Mouse (Mus musculus): Measurements from ENCODE around the gene Slc10a1. TPM values are rescaled to one million over a fixed set of nuclear protein-coding genes. Genes with fewer than 3 reads are reported as not detected.
"Not testable (repeated sequence)": the region's sequence is repeated elsewhere in the genome, so short reads cannot be mapped to it uniquely, and the experiment has no call there.

Slc10a1 gene
- polyA plus RNA-seq, 1 experiment from 2014 or later: 0.20 TPM

DNA sequence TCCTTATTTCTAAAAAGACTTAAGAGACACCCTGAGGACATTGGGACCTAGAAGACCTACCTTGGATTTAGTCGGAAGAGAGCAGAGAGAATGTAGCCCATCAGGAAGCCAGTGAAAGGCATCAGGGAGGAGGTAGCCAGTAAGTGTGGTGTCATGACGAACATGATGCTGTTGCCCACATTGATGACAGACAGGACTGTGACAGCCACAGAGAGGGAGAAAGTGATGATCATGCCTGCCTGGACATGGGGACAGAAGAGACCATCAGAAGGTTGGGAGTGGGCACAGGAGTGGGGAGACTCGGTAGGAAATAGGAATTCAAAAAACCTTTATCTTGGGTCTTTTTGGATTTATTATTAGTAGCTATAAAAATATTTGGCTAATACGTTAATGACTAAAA, 10.5 kb downstream of the Slc10a1 start:
- no peak overlapping the region for H3K4me3 ChIP-seq (ENCODE audit: low read depth, low read length)
- no peak for DNase-seq (ENCODE audit: low spot score)

DNA sequence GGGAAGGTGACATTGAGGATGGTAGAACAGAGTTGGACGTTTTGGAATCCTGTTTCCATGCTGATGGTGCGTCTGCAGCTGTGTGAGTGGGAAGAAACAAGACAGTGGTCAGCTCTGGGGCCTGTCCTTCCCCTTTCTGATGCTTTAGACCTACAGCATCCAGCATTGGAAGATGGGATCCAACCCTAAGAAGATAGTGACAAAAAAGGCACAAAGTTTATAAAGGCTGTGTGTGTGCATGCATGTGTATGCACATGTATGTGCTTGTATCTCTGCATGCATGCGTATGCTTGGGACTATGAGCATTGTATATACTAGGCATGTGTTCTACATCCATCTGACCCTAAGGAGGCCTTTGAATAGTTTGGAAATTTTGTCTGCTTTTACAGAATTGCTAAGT, 12.5 kb downstream of the Slc10a1 start:
- no peak overlapping the region for H3K27ac ChIP-seq (replicated peaks; ENCODE audit: low read depth, low read length)
- no peak overlapping the region for H3K4me2 ChIP-seq (ENCODE audit: low read depth, low read length)
- no peak overlapping the region for H3K4me3 ChIP-seq (ENCODE audit: low read depth, low read length)
- WGBS: 96% methylated on average over 3 of the region's 3 CpGs
- no peaks in the 10 kb centered on the region for H3K9me3 ChIP-seq (replicated peaks; ENCODE audit: control insufficient read depth, low read length)
- H3K27me3 ChIP-seq (ENCODE audit: control insufficient read depth, insufficient read depth, low read length): no peaks in the 10 kb centered on the region
- H3K4me1 ChIP-seq (ENCODE audit: control insufficient read depth, insufficient read depth, low read length): no peaks in the 10 kb centered on the region
- peaks cover 8% of the 10 kb centered on the region for H3K36me3 ChIP-seq (replicated peaks; ENCODE audit: control insufficient read depth, insufficient read depth, low read depth, low read length)
- no peak for DNase-seq (ENCODE audit: low spot score)
- no peak for ATAC-seq (replicated peaks; ENCODE audit: insufficient number of reproducible peaks, low FRiP score, low TSS enrichment, low read depth)
- no peak overlapping the region for H3K9ac ChIP-seq (replicated peaks; ENCODE audit: low read length)

More for the DNA sequence above, 10.5 kb downstream of the Slc10a1 start:
- 89% methylated on average over 4 of the region's 4 CpGs for WGBS
- no peaks in the 10 kb centered on the region for H3K4me1 ChIP-seq (ENCODE audit: control insufficient read depth, insufficient read depth, low read length)
- no peaks in the 10 kb centered on the region for H3K9me3 ChIP-seq (replicated peaks; ENCODE audit: control insufficient read depth, low read length)
- ATAC-seq (replicated peaks; ENCODE audit: insufficient number of reproducible peaks, low FRiP score, low TSS enrichment, low read depth): no peak
- no peak overlapping the region for H3K9ac ChIP-seq (replicated peaks; ENCODE audit: low read length)
- no peak overlapping the region for H3K4me2 ChIP-seq (ENCODE audit: low read depth, low read length)
- H3K36me3 ChIP-seq (replicated peaks; ENCODE audit: control insufficient read depth, insufficient read depth, low read depth, low read length): peaks cover 8% of the 10 kb centered on the region
- no peak overlapping the region for H3K27ac ChIP-seq (replicated peaks; ENCODE audit: low read depth, low read length)
- no peaks in the 10 kb centered on the region for H3K27me3 ChIP-seq (ENCODE audit: control insufficient read depth, insufficient read depth, low read length)

DNA sequence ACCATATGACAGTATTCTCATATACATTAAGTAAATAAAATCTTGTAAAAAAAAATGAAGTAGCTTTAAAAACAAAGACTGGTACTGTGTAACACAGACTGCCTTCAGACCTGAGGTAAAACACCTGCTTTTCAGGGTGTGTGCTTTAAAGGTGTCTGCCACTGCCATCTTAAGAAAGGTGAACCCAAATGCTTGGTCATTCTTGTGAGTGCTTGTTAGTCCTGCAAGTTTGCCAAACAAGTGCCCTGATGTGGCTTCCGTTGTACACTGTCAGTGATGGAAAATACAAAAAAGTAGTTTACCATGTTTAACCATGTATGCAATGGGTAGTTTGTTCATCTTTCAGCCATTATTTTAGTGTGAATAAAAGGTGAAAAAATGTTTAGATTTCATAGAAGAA, 16.0 kb downstream of the Slc10a1 start:
- H3K27me3 ChIP-seq (ENCODE audit: control insufficient read depth, insufficient read depth, low read length): no peaks in the 10 kb centered on the region
- H3K36me3 ChIP-seq (replicated peaks; ENCODE audit: control insufficient read depth, insufficient read depth, low read depth, low read length): peaks cover 15% of the 10 kb centered on the region
- no peak overlapping the region for H3K4me3 ChIP-seq (ENCODE audit: low read depth, low read length)
- no peaks in the 10 kb centered on the region for H3K4me1 ChIP-seq (ENCODE audit: control insufficient read depth, insufficient read depth, low read length)
- no peaks in the 10 kb centered on the region for H3K9me3 ChIP-seq (replicated peaks; ENCODE audit: control insufficient read depth, low read length)
- H3K27ac ChIP-seq (replicated peaks; ENCODE audit: low read depth, low read length): no peak overlapping the region
- H3K9ac ChIP-seq (replicated peaks; ENCODE audit: low read length): no peak overlapping the region
- ATAC-seq (replicated peaks; ENCODE audit: insufficient number of reproducible peaks, low FRiP score, low TSS enrichment, low read depth): no peak
- 95% methylated on average over 1 of the region's 1 CpGs for WGBS
- no peak for DNase-seq (ENCODE audit: low spot score)
- no peak overlapping the region for H3K4me2 ChIP-seq (ENCODE audit: low read depth, low read length)

DNA sequence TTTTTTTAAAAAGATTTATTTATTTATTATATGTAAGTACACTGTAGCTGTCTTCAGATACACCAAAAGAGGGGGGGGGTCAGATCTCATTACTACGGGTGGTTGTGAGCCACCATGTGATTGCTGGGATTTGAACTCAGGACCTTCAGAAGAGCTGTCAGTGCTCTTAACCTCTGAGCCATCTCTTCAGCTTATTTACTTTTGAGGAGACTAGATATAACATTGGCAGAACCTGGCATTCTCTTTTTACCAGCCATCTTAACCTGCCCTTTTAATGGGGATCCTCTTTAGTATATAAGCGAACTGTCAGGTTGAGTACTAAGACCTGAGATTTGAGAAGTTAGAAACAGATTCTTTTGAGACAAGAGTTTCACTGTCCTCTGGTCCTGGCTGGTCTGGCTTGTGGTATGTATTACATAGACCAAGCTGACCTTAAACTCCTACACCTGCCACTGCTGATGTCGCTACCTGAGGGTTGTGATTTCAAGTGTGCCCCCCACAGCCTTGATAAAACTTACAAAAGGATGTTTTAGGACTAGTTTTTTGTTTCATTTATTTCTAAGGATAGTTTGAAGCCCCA, 16.8 kb downstream of the Slc10a1 start:
- DNase-seq (ENCODE audit: low spot score) (no peak), ATAC-seq (replicated peaks; ENCODE audit: insufficient number of reproducible peaks, low FRiP score, low TSS enrichment, low read depth) (no peak)
- Histone ChIP-seq H3K36me3 (replicated peaks; ENCODE audit: control insufficient read depth, insufficient read depth, low read depth, low read length) (peaks cover 18% of the 10 kb centered on the region), H3K27ac (replicated peaks; ENCODE audit: low read depth, low read length) (no peak overlapping the region), H3K4me2 (ENCODE audit: low read depth, low read length) (no peak overlapping the region), H3K9ac (replicated peaks; ENCODE audit: low read length) (no peak overlapping the region), H3K27me3 (ENCODE audit: control insufficient read depth, insufficient read depth, low read length) (no peaks in the 10 kb centered on the region), H3K4me3 (ENCODE audit: low read depth, low read length) (no peak overlapping the region), H3K9me3 (replicated peaks; ENCODE audit: control insufficient read depth, low read length) (no peaks in the 10 kb centered on the region), H3K4me1 (ENCODE audit: control insufficient read depth, insufficient read depth, low read length) (no peaks in the 10 kb centered on the region)
- 94% methylated on average over 3 of the region's 3 CpGs for WGBS

DNA sequence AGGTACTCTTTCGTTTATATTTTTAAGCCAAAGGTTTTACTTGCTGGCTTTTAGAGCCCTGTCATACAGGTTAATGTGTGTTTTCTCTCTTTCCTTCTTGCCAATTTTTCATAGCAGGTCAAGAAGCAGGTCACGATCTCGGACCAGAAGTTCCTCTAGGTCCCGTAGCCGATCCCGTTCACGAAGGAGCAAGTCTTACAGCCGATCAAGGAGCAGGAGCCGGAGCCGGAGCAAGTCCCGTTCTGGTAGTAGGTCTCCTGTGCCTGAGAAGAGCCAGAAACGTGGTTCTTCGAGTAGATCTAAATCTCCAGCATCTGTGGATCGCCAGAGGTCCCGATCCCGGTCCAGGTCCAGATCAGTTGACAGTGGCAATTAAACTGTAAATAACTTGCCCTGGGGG, 18.9 kb downstream of the Slc10a1 start:
- H3K4me3 ChIP-seq (ENCODE audit: low read depth, low read length); DNase-seq (ENCODE audit: low spot score); H3K9ac ChIP-seq (replicated peaks; ENCODE audit: low read length); H3K4me2 ChIP-seq (ENCODE audit: low read depth, low read length); H3K27me3 ChIP-seq (ENCODE audit: control insufficient read depth, insufficient read depth, low read length); ATAC-seq (replicated peaks; ENCODE audit: insufficient number of reproducible peaks, low FRiP score, low TSS enrichment, low read depth); H3K27ac ChIP-seq (replicated peaks; ENCODE audit: low read depth, low read length); H3K9me3 ChIP-seq (replicated peaks; ENCODE audit: control insufficient read depth, low read length); H3K4me1 ChIP-seq (ENCODE audit: control insufficient read depth, insufficient read depth, low read length): not testable (repeated sequence)
- H3K36me3 ChIP-seq (replicated peaks; ENCODE audit: control insufficient read depth, insufficient read depth, low read depth, low read length): peaks cover 12% of the 10 kb centered on the region
- WGBS: 94% methylated on average over 16 of the region's 16 CpGs

DNA sequence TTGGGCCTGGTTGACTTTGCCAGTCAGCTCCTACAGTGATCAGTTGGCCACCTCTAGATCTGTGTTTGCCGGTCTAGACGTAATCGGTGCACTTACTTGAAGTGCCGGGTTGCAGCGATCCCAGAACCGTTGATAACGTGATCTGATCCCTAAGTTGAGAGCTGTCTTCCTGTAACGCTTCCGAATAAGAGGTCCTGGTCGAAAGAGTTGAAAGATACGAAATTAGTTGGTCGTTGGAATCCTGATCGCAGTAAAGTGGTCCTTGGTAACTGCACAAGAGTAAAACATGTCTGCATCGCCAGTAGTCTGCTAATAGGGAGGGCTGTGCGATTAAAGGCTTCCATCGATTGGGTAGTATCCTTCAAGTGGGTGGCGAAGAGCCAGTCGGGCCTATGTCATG, 20.3 kb downstream of the Slc10a1 start:
- H3K27ac ChIP-seq (replicated peaks; ENCODE audit: low read depth, low read length): no peak overlapping the region
- no peaks in the 10 kb centered on the region for H3K4me1 ChIP-seq (ENCODE audit: control insufficient read depth, insufficient read depth, low read length)
- WGBS: 93% methylated on average over 18 of the region's 18 CpGs
- H3K4me2 ChIP-seq (ENCODE audit: low read depth, low read length): no peak overlapping the region
- H3K4me3 ChIP-seq (ENCODE audit: low read depth, low read length): no peak overlapping the region
- no peak for DNase-seq (ENCODE audit: low spot score)
- no peaks in the 10 kb centered on the region for H3K9me3 ChIP-seq (replicated peaks; ENCODE audit: control insufficient read depth, low read length)
- ATAC-seq (replicated peaks; ENCODE audit: insufficient number of reproducible peaks, low FRiP score, low TSS enrichment, low read depth): no peak
- H3K9ac ChIP-seq (replicated peaks; ENCODE audit: low read length): no peak overlapping the region
- no peaks in the 10 kb centered on the region for H3K27me3 ChIP-seq (ENCODE audit: control insufficient read depth, insufficient read depth, low read length)
- peaks cover 10% of the 10 kb centered on the region for H3K36me3 ChIP-seq (replicated peaks; ENCODE audit: control insufficient read depth, insufficient read depth, low read depth, low read length)

DNA sequence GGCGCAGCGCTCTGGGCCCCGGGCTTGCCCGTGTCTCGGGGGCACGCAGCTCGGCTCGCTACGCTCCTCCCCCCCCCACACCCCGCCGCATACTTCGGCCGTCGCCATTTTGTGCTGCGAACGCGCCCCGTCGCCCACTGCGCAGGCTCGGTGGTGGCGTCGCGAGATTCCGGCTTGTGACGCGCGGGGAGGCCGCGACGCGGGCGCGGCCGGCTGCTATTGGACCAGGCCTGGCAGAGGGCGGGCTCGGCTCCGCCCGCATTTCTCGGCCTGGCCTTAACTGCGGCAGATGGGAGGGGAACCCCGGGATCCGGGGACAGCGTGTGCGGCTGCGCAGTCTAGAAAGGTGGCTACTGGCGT, 22.5 kb downstream of the Slc10a1 start:
- Histone ChIP-seq H3K36me3 (replicated peaks; ENCODE audit: control insufficient read depth, insufficient read depth, low read depth, low read length) (peaks cover 10% of the 10 kb centered on the region), H3K27me3 (ENCODE audit: control insufficient read depth, insufficient read depth, low read length) (no peaks in the 10 kb centered on the region), H3K9ac (replicated peaks; ENCODE audit: low read length) (peak overlapping the region; percentile 97), H3K4me1 (ENCODE audit: control insufficient read depth, insufficient read depth, low read length) (no peaks in the 10 kb centered on the region), H3K4me2 (ENCODE audit: low read depth, low read length) (peak overlapping the region; percentile 52), H3K27ac (replicated peaks; ENCODE audit: low read depth, low read length) (peak overlapping the region; percentile 92), H3K9me3 (replicated peaks; ENCODE audit: control insufficient read depth, low read length) (no peaks in the 10 kb centered on the region), H3K4me3 (ENCODE audit: low read depth, low read length) (peak overlapping the region; percentile 99)
- DNase-seq (ENCODE audit: low spot score) (peak; percentile 97), ATAC-seq (replicated peaks; ENCODE audit: insufficient number of reproducible peaks, low FRiP score, low TSS enrichment, low read depth) (peak; percentile 97)
- WGBS: 0% methylated on average over 46 of the region's 47 CpGs

DNA sequence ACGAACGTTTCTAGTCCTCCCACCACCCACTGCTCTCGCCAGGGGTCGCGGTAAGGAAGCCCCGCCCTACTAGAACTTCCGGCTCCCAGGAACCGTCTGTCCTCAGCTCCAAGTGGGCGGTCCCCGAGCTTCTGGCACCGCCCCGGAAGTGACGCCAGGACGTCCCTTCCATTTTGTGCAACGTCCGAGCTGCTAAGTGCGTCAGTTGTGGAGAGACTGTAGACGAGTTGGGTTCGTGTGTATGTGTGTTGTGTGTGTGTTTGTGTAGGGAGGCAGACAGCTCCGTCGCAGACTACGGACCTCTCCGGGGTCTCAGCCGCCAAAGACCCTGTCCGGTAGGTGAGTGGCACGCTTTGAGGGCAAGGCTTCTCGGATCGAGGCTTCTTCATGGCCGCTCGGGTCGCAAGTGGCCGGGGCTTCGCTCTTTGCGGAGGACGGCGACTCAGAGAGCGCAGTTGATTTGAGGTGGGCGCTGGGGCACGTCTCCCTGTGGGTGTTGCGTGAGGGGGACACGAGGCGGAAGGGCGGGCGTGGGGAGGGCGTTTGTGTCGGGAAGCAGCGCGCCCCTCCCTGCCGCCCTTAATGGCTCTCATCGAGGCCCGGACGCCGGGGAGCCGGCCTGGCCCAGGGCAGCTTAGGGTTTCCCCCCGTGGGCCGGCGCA, 23.0 kb downstream of the Slc10a1 start, which contains the start of gene Srsf5:
Gene Srsf5 (plus strand): TSS at position 171 of the 662 bp plus-strand sequence.
- DNase-seq (ENCODE audit: low spot score): peak; percentile 99
- WGBS: under 1% methylated on average over 57 of the region's 57 CpGs
- Histone ChIP-seq H3K4me3 (ENCODE audit: low read depth, low read length) (peak within 1 kb of the TSS; percentile 99), H3K4me1 (ENCODE audit: control insufficient read depth, insufficient read depth, low read length) (no peaks in the 10 kb centered on the region), H3K27me3 (ENCODE audit: control insufficient read depth, insufficient read depth, low read length) (no peaks in the 10 kb centered on the region), H3K9ac (replicated peaks; ENCODE audit: low read length) (peak within 1 kb of the TSS; percentile 97), H3K27ac (replicated peaks; ENCODE audit: low read depth, low read length) (peak within 1 kb of the TSS; percentile 92), H3K36me3 (replicated peaks; ENCODE audit: control insufficient read depth, insufficient read depth, low read depth, low read length) (peaks cover 10% of the 10 kb centered on the region), H3K9me3 (replicated peaks; ENCODE audit: control insufficient read depth, low read length) (no peaks in the 10 kb centered on the region), H3K4me2 (ENCODE audit: low read depth, low read length) (peak within 1 kb of the TSS; percentile 52)
- peak; percentile 84 for ATAC-seq (replicated peaks; ENCODE audit: insufficient number of reproducible peaks, low FRiP score, low TSS enrichment, low read depth)

Measured in embryonic facial prominence, embryonic 11.5 days (tissue).